Mouse (Mus musculus): ENCODE measurements around the gene E130311K13Rik.

DNA sequence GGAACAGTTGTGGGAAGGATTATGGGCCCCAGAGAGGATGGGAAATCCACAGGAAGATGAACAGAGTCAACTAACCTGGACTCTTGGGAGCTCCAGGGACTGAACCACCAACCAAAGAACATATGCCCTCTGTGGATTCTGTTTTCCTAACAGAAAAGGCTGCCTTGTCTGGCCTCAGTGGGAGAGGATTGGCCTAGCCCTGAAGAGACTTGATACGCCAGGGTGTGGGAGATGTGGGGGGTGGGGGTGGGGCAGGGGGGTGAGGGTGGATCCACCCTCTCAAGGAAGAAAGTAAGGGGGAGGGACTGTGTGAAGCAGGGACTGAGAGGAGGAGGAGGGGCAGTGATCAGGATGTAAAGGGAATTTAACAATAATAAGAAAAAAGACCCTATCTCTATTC is 56.5 kb downstream of the E130311K13Rik start:
- TF ChIP-seq POLR2A (IDR thresholded peaks at IDR 0.05; ENCODE audit: insufficient read depth, low read depth, low read length) = no peak
- no peak for TF ChIP-seq CTCF (IDR thresholded peaks at IDR 0.05; ENCODE audit: insufficient read depth, low read depth, low read length)

All from olfactory bulb, adult 2 months (tissue).